Mouse (Mus musculus) embryonic facial prominence, embryonic 14.5 days (tissue): Measurements from ENCODE around the gene Gm10961. TPM values are rescaled to one million over a fixed set of nuclear protein-coding genes. Genes with fewer than 3 reads are reported as not detected.

Experiments used
- ATAC-seq: fragments of 200-750 bp; cut with Nextera tagmentation; 2 replicates; pipeline ENCODE4 v1.8.0; 2017; ENCODE audit warnings: low read depth, moderate number of reproducible peaks, moderate TSS enrichment
- DNase-seq: peaks from one replicate; pipeline ENCODE4 v3.0.0-alpha.2; 2015; ENCODE audit warnings: low spot score
- H3K27ac ChIP-seq: fragments of 300-500 bp; sonication (generic); replicated peaks from 2 replicates; pipeline ENCODE4 v1.5.1; 2014; ENCODE audit warnings: low read depth, mild to moderate bottlenecking, low read length, moderate library complexity
- H3K27me3 ChIP-seq: fragments of 300-500 bp; sonication (generic); replicated peaks from 2 replicates; pipeline ENCODE4 v1.6.1; 2014; ENCODE audit warnings: low read length; ENCODE audit not compliant: control insufficient read depth, insufficient read depth
- H3K36me3 ChIP-seq: fragments of 300-500 bp; sonication (generic); 2 replicates; pipeline ENCODE4 v1.6.1; 2014; ENCODE audit warnings: low read length, mixed read lengths; ENCODE audit not compliant: control insufficient read depth, insufficient read depth
- H3K4me1 ChIP-seq: fragments of 300-500 bp; sonication (generic); 2 replicates; pipeline ENCODE4 v1.6.1; 2014; ENCODE audit warnings: antibody characterized with exemption, low read length; ENCODE audit not compliant: control insufficient read depth, insufficient read depth
- H3K4me2 ChIP-seq: fragments of 300-500 bp; sonication (generic); 2 replicates; pipeline ENCODE4 v1.6.1; 2014; ENCODE audit warnings: low read depth, mild to moderate bottlenecking, low read length, moderate library complexity, mixed read lengths
- H3K4me3 ChIP-seq: fragments of 300-500 bp; sonication (generic); 2 replicates; pipeline ENCODE4 v1.5.1; 2014; ENCODE audit warnings: low read depth, mild to moderate bottlenecking, low read length
- H3K9ac ChIP-seq: fragments of 300-500 bp; sonication (generic); 2 replicates; pipeline ENCODE4 v1.6.1; 2014; ENCODE audit warnings: low read depth, mild to moderate bottlenecking, low read length, moderate library complexity, mixed read lengths
- H3K9me3 ChIP-seq: fragments of 300-500 bp; sonication (generic); 2 replicates; pipeline ENCODE4 v1.6.1; 2016; ENCODE audit warnings: low read length; ENCODE audit not compliant: control insufficient read depth
- whole genome bisulfite sequencing: fragments of 180-500 bp; shearing (Covaris S2); extraction: QIAGEN DNeasy Blood & Tissue Kit; methylation state at CpG from one replicate; pipeline ENCODE4 v1.1.7; 2014; 5-methylcytosine and 5-hydroxymethylcytosine counted together
- polyA plus RNA-seq: library from polyadenylated mRNA; unstranded; fragments of >200 nt; fragmentation: Nextera tagmentation; extraction: Ambion mirVana; gene quantifications from 2 replicates; pipeline ENCODE4 v1.2.1, GENCODE M21; 2014

Gene Gm10961
- polyA plus RNA-seq, 1 experiment from 2014 or later = not detected

DNA sequence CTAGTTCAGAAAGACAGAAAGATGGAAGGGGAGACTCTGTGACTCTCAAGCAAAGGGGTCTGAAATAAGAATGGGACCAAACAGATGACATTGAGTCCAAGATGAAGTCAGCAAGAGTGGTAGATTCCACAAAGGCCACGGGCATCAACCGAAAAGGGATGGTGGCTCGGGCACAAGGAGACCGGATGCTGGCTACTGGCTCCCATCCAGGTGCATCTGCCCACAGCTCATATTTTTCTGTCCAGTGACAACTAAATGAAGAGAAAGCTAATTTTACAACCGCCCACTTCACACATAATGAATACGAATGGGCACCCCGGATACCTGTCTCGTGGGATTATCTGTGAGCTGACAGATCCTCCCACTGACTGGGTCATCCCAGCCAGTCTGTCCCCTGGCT is 23.9 kb upstream of the Gm10961 start:
- 81% methylated on average over 8 of the region's 8 CpGs for WGBS

DNA sequence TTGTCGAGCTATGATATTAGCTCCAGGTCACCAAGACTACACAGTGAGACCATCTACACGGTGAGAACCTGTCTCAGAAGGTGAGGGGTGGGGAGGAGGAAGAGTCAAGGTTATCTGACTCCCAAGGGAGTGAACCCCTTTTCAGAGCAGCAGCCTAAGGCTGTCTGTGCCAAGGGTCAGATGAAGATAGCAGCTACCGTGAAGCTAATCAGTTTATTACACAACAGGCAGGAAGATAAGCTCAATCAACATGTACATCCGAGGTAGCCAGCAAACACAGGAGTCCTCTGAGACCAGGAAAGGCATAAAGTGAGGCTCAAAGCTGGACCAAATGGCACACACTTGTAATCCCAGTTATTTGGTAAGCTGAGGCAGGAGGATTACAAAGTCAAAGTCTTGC is 22.3 kb upstream of the Gm10961 start:
- no peak overlapping the region for H3K27ac ChIP-seq
- H3K9ac ChIP-seq = no peak overlapping the region
- no peaks in the 10 kb centered on the region for H3K27me3 ChIP-seq
- 64% methylated on average over 4 of the region's 4 CpGs for WGBS
- DNase-seq (no peak), ATAC-seq (no peak)
- no peak overlapping the region for H3K4me3 ChIP-seq
- H3K9me3 ChIP-seq = no peaks in the 10 kb centered on the region
- H3K36me3 ChIP-seq = peaks cover 33% of the 10 kb centered on the region
- no peak overlapping the region for H3K4me2 ChIP-seq
- no peaks in the 10 kb centered on the region for H3K4me1 ChIP-seq

More for the DNA sequence above, 23.9 kb upstream of the Gm10961 start:
- Histone ChIP-seq H3K4me2 (no peak overlapping the region), H3K27me3 (no peaks in the 10 kb centered on the region), H3K36me3 (peaks cover 17% of the 10 kb centered on the region), H3K9me3 (no peaks in the 10 kb centered on the region), H3K27ac (no peak overlapping the region), H3K4me3 (no peak overlapping the region), H3K4me1 (no peaks in the 10 kb centered on the region), H3K9ac (no peak overlapping the region)
- DNase-seq (no peak), ATAC-seq (no peak)

DNA sequence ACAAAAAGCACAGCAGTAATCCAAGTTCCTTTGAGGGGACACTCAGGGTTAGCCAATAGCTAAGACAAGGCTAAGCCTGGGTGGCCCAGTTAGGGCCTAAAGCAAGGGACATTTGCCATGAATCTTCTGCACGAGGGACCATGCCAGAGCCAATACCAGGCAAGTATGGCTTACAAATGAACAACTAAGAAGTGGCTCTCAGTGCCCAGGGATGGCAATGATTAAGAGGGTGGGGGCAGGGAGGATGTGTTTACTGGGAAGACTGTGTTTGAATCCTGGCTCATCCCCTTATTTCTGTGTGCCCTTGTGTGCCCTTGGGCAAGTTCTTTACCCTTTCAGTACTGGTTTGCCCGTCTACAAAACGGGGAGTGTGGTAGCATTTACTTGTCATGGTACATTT is 21.7 kb upstream of the Gm10961 start:
- Histone ChIP-seq H3K4me2 (no peak overlapping the region), H3K9me3 (no peaks in the 10 kb centered on the region), H3K4me1 (no peaks in the 10 kb centered on the region), H3K4me3 (no peak overlapping the region), H3K27me3 (no peaks in the 10 kb centered on the region), H3K36me3 (peaks cover 39% of the 10 kb centered on the region), H3K27ac (no peak overlapping the region), H3K9ac (no peak overlapping the region)
- DNase-seq (no peak), ATAC-seq (no peak)
- WGBS = 36% methylated on average over 3 of the region's 3 CpGs

DNA sequence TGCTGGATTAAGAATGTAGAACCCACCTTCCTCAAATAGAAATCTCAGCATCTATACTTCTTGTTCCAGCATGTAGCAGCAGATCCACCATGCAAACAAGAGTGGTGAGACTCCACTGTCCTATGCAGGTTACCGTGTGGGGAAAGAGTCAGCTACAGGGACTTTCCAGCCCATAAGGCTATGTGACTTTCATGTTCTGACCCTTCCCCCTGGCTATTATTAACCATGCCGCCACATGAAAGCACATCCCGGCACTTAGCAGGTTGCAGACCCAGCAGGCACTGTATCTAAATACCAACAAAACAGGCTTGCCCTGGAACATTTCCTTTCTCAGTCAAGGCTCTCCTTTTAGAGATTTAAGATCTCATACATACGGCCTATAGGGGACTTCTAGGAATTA is 19.7 kb upstream of the Gm10961 start:
- 63% methylated on average over 4 of the region's 4 CpGs for WGBS
- Histone ChIP-seq H3K36me3 (peaks cover 59% of the 10 kb centered on the region), H3K27me3 (no peaks in the 10 kb centered on the region), H3K4me1 (no peaks in the 10 kb centered on the region), H3K27ac (no peak overlapping the region), H3K4me3 (no peak overlapping the region), H3K4me2 (no peak overlapping the region), H3K9me3 (no peaks in the 10 kb centered on the region), H3K9ac (no peak overlapping the region)
- ATAC-seq = no peak
- no peak for DNase-seq

DNA sequence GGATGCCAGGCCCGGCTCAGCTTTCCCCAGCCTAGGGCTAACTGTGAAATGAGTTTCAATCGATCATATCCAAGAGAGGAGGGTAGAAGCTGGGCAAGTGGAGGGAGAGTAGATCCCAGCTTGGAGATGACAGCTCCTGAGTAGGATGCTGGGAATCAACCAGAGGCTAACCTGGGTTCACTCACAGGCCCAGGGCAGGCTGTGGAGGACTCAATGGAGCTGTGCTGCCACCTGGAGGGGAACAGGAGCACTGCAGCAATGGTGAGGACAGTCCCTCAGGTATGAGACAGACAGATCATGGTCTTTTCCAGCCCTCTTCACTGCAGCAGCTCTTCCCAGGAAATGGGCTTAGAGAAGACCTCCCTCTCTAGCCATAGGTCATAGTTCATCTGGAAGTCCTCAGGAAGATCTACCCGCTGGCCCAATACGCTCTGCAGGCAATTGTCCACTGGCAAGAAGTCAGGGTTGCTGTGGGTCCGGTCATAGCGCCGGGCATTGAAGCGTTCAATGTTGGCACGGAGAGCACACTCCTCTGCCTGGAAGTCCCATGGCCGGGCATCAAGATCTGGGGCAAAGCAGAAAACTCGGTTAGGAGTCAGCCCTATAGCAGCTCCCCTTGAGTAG is 18.1 kb upstream of the Gm10961 start:
- Histone ChIP-seq H3K9ac (no peak overlapping the region), H3K36me3 (peaks cover 75% of the 10 kb centered on the region), H3K4me3 (no peak overlapping the region), H3K4me2 (no peak overlapping the region), H3K9me3 (no peaks in the 10 kb centered on the region), H3K4me1 (no peaks in the 10 kb centered on the region), H3K27ac (no peak overlapping the region), H3K27me3 (no peaks in the 10 kb centered on the region)
- DNase-seq (peak; percentile 29), ATAC-seq (peak; percentile 56; the same call in 1 of the 2 replicates)
- WGBS = 91% methylated on average over 11 of the region's 11 CpGs

DNA sequence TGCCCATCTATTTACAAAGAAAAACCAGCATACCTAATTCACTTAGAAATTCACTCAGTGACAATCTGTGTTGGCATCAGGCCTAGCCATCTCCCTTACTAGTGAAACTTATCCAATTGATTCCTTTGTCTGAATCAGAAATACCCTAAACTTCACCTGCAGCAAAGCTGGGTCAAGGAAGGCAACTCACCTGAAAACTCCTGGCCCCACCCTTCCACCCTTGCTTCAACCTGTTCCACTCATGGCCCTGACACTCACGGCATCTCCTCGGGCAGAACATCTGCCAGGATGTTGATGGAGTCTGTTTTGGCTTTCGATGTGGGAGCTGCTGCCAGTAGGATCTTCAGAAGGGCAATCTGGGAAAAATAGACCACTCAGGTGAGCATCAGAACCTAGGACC is 13.3 kb upstream of the Gm10961 start:
- no peak overlapping the region for H3K27ac ChIP-seq
- H3K36me3 ChIP-seq = peaks cover 96% of the 10 kb centered on the region
- no peaks in the 10 kb centered on the region for H3K9me3 ChIP-seq
- no peaks in the 10 kb centered on the region for H3K4me1 ChIP-seq
- ATAC-seq (no peak), DNase-seq (no peak)
- H3K9ac ChIP-seq = no peak overlapping the region
- no peak overlapping the region for H3K4me3 ChIP-seq
- no peaks in the 10 kb centered on the region for H3K27me3 ChIP-seq
- 86% methylated on average over 3 of the region's 3 CpGs for WGBS
- no peak overlapping the region for H3K4me2 ChIP-seq

DNA sequence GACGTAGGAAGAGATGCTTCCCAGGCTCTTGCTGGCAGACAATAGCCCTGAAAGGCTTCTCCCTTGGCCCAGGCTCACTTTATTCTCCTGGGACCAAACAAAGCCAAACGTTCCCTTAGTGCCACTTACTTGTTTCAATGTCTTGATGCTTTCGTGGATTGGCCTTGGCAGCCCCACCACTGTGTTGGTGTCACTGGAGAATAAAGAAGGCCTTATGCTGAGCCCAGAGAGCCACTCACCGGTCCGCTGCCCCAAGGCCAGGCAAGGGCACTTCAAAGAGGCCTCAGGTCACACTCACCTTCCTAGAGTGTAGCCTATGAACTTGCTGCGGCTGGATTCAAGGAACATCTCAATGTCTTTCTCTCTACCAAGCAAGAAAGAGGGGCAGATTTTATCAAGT is 11.2 kb upstream of the Gm10961 start:
- DNase-seq = no peak
- Histone ChIP-seq H3K9ac (no peak overlapping the region), H3K4me1 (no peaks in the 10 kb centered on the region), H3K27ac (no peak overlapping the region), H3K9me3 (no peaks in the 10 kb centered on the region), H3K4me3 (no peak overlapping the region), H3K4me2 (no peak overlapping the region), H3K27me3 (no peaks in the 10 kb centered on the region), H3K36me3 (peaks cover 95% of the 10 kb centered on the region)
- 88% methylated on average over 6 of the region's 6 CpGs for WGBS
- no peak for ATAC-seq

DNA sequence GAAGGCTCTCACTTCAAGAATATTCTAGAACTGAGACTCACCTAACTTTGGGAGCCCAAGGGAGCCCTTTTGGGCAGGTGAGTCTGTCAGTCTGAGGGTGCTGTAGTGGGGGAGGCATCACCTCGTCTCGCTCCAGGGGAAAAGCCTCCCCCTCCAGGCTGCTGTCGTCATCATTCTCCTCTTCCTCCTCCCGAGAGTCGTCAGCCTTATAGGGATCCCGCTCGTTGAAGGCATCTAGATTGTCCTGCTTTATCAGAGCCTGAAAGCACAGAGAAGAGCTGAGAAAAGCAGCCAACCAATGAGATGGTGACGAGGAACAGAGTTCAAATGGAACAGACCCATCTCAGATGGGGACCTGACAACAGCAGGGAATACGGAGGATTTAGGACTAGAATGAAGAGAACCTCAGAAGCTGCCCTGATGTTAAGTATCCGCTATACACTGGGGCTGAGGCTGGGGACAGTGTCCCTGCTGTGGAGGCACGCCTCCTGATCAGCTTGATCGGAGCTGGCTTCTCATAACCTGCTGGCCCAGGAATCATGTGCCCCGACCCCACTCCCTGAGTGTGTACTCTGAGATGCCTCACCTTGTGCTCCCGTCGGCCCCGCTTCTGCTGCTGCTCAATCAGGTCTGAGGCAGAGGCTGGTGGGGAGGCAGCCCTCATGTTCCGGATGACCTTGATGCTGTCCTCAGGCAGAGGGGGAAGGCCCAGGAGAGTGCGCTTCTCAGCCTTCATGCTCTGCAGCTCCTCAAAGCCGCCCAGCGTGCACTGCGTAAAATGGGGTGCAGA is 9.6 kb upstream of the Gm10961 start:
- DNase-seq (no peak), ATAC-seq (no peak)
- Histone ChIP-seq H3K9me3 (no peaks in the 10 kb centered on the region), H3K4me2 (no peak overlapping the region), H3K36me3 (peaks cover 94% of the 10 kb centered on the region), H3K4me3 (no peak overlapping the region), H3K9ac (no peak overlapping the region), H3K27ac (no peak overlapping the region), H3K4me1 (no peaks in the 10 kb centered on the region), H3K27me3 (no peaks in the 10 kb centered on the region)
- 94% methylated on average over 20 of the region's 21 CpGs for WGBS

DNA sequence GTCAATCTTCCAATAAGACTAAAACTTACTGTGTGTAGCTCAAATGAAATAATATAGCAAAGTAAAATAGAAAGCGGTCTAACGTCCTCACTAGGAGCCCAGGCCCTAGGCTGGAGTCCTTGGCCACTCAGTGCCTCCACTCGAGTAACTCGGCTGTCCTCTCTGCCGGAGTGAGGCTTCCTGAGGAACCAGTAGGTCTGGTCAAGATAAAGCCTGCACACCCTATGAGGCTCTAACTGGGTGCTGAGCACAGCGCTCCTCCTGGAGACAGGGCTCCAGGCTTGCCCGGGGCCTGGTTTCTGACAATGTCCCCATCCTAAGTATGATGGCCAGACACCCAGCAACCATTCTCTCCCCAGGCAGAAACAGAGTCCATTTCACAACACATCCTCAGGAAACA is 8.6 kb upstream of the Gm10961 start:
- H3K9ac ChIP-seq = no peak overlapping the region
- no peaks in the 10 kb centered on the region for H3K9me3 ChIP-seq
- 96% methylated on average over 7 of the region's 7 CpGs for WGBS
- H3K4me2 ChIP-seq = no peak overlapping the region
- no peak overlapping the region for H3K4me3 ChIP-seq
- no peak overlapping the region for H3K27ac ChIP-seq
- peaks cover 94% of the 10 kb centered on the region for H3K36me3 ChIP-seq
- DNase-seq = no peak
- H3K4me1 ChIP-seq = no peaks in the 10 kb centered on the region
- H3K27me3 ChIP-seq = no peaks in the 10 kb centered on the region
- ATAC-seq = no peak
